Mouse (Mus musculus) forebrain, postnatal 0 days (tissue): ENCODE data around the gene Inka1. TPM values are rescaled to one million over a fixed set of nuclear protein-coding genes. Genes with fewer than 3 reads are reported as not detected.

Experiments
- ATAC-seq: fragments of 200-750 bp; cut with Nextera tagmentation; 2 replicates; pipeline ENCODE4 v1.8.0; 2017; ENCODE audit warnings: mild to moderate bottlenecking, moderate library complexity
- DNase-seq: peaks from one replicate; pipeline ENCODE4 v3.0.0-alpha.2; 2015
- H3K27ac ChIP-seq: fragments of 300-500 bp; sonication (generic); 2 replicates; pipeline ENCODE4 v1.5.1; 2014; ENCODE audit warnings: low read depth, mild to moderate bottlenecking, antibody characterized with exemption, low read length, moderate library complexity, mixed read lengths
- H3K27me3 ChIP-seq: fragments of 300-500 bp; sonication (generic); 2 replicates; pipeline ENCODE4 v1.6.1; 2014; ENCODE audit warnings: mild to moderate bottlenecking, low read length, mixed read lengths; ENCODE audit not compliant: insufficient read depth
- H3K36me3 ChIP-seq: fragments of 300-500 bp; sonication (generic); 2 replicates; pipeline ENCODE4 v1.6.1; 2014; ENCODE audit warnings: mild to moderate bottlenecking, moderate library complexity; ENCODE audit not compliant: insufficient read depth
- H3K4me1 ChIP-seq: fragments of 300-500 bp; sonication (generic); 2 replicates; pipeline ENCODE4 v1.6.1; 2014; ENCODE audit warnings: antibody characterized with exemption; ENCODE audit not compliant: insufficient read depth
- H3K4me2 ChIP-seq: fragments of 300-500 bp; sonication (generic); 2 replicates; pipeline ENCODE4 v1.6.1; 2014; ENCODE audit warnings: low read depth, mild to moderate bottlenecking, moderate library complexity
- H3K4me3 ChIP-seq: fragments of 300-500 bp; sonication (generic); 2 replicates; pipeline ENCODE4 v1.5.1; 2014; ENCODE audit warnings: low read depth, low read length, mixed read lengths
- H3K9ac ChIP-seq: fragments of 300-500 bp; sonication (generic); 2 replicates; pipeline ENCODE4 v1.6.1; 2014; ENCODE audit warnings: mild to moderate bottlenecking
- H3K9me3 ChIP-seq: fragments of 300-500 bp; sonication (generic); 2 replicates; pipeline ENCODE4 v1.6.1; 2016; ENCODE audit warnings: low read length
- CTCF ChIP-seq: sonication (generic); IDR thresholded peaks from 2 replicates; pipeline ENCODE4 v1.5.1; 2016; ENCODE audit warnings: antibody characterized with exemption, control low read depth, low read depth
- WGBS: fragments of 180-500 bp; shearing (Covaris S2); extraction: QIAGEN DNeasy Blood & Tissue Kit; methylation state at CpG from one replicate; pipeline ENCODE4 v1.1.7; 2014; 5-methylcytosine and 5-hydroxymethylcytosine counted together
- polyA plus RNA-seq: library from polyadenylated mRNA; unstranded; fragments of >200 nt; fragmentation: Nextera tagmentation; extraction: Ambion mirVana; gene quantifications from 2 replicates; pipeline ENCODE4 v1.2.1, GENCODE M21; 2015
- total RNA-seq: library from RNA; depleted of rRNA; stranded (reverse); fragments of >200 nt; gene quantifications from 2 replicates; pipeline ENCODE4 v1.2.3, GENCODE M21; 2014

Inka1 gene
- total and polyA plus RNA-seq, 2 experiments from 2014 or later: 6.3 to 20.3 TPM

DNA sequence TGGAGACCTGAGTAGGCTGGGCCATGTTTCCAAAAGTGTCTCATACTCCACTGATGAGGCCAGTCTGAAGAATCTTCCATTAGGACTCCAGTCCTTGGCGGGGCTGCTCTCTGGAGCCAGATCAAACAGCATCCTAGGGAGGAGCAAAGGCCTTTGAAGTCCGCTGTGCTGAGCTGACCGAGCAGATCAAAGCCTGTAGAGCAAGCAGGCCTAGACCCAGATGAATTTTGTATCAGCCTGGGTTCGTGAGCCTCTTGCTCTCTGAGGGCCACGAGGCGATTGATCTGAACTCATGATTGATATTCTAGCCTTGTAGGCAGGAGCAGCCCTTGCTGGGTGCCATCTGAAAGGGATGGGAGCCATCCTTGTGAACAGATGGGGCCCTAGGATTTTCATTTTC is 25.8 kb downstream of the Inka1 start:
- 66% methylated on average over 6 of the region's 6 CpGs for WGBS

DNA sequence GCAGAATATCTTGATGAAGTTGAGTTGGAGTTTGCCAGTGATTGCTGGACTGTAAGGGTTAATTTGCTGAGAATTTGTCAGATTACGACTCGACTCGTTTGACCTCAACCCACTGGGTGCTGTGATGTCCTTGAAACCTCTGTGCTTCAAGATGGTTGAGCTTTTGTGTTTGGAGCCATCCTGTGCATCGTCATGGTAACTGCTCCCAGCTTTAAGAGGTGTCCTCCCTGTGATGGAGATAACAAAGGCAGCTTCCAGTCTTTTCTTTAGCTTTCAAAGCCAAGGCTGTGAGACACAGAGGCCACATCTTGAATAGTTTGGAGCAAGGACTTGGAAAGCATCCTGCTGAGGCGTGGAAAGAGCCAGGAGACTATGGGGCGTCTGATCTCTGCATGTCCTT is 28.5 kb downstream of the Inka1 start:
- H3K4me1 ChIP-seq: peaks cover 17% of the 10 kb centered on the region
- no peak overlapping the region for H3K9ac ChIP-seq
- no peaks in the 10 kb centered on the region for H3K27me3 ChIP-seq
- ATAC-seq (no peak), DNase-seq (no peak)
- no peak overlapping the region for H3K27ac ChIP-seq
- no peak for TF ChIP-seq CTCF
- H3K4me2 ChIP-seq: no peak overlapping the region
- WGBS: 37% methylated on average over 6 of the region's 6 CpGs
- no peaks in the 10 kb centered on the region for H3K9me3 ChIP-seq
- H3K4me3 ChIP-seq: no peak overlapping the region
- H3K36me3 ChIP-seq: peaks cover 10% of the 10 kb centered on the region

More for the DNA sequence above, 25.8 kb downstream of the Inka1 start:
- Histone ChIP-seq H3K9me3 (no peaks in the 10 kb centered on the region), H3K27ac (0 out of 2 replicates have a peak overlapping the region, but pooled peaks have one; percentile 84), H3K9ac (no peak overlapping the region), H3K4me3 (no peak overlapping the region), H3K4me2 (no peak overlapping the region), H3K36me3 (peaks cover 13% of the 10 kb centered on the region), H3K4me1 (peaks cover 17% of the 10 kb centered on the region), H3K27me3 (no peaks in the 10 kb centered on the region)
- DNase-seq (no peak), ATAC-seq (no peak)
- no peak for TF ChIP-seq CTCF

DNA sequence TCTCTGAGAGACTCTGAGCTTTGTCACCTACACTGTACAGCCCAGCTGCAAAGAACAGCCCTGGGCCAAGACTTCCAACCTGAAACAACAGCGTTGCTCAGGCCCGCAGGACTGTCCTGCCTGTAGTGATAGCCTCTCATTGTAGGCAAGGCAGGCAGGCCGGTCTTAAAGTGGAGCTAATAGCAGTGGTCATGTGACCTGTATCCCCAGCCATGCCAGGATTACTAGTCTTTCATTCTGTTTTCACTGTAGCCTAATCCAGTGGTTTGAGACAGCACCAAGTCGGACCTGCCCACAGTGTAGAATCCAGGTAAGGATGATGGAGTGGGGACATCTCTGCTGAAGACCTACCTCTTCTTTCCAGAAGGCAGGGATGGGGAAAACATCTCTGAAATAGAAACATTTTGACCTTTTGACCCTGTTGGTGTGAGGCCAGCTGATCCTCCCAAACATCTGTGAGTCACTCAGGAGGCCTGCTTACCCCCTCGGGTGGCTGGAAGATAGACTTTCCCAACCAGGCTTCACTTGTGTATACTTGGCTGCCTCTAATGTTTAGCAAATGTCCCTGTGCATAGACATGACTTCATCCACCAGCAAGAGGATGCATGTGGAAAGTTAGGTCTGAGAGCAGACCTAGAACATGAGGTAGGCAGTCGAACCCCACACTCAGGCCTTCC is 29.9 kb downstream of the Inka1 start:
- WGBS: 89% methylated on average over 6 of the region's 6 CpGs
- no peak for TF ChIP-seq CTCF
- H3K27ac ChIP-seq: no peak overlapping the region

DNA sequence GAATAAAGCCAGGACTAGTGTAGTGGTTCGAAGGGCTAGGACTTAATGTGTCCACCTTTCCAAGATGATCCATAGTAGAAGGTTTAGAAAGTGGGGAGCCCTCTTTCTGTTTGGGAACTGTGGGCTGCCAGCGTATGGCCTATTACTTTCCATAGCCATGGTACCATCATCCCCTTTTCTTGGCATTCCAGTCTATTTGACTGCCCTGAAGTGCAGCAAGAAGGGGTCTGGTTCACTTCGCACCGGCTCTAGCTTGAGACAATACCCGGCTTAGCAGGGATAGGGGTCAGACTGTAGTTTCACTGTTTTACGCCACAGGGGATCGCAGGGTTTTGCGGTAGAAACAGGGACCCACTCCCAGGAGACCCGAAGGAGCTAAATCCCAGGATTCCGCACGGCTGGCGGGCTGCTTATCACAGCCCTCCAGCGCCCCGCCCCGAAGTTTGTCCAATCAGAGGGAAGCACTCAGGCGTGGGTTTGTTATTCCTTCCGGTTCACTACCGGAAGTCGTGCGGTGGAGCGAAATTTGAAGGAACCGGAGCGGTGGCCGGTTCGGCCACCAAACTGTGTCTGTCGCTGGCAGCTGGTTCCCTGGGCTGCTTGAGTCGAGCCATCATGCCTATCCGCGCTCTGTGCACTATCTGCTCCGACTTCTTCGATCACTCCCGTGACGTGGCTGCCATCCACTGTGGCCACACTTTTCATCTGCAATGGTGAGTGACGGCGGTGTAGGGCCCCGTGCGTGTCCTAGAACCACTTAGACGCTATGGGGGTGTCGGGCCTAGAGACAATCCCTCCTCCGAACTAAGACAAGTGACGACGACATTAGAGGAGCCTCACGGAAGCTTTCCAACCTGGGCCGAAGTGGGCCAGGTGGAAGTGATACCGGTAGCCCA is 35.0 kb downstream of the Inka1 start:
- no peaks in the 10 kb centered on the region for H3K27me3 ChIP-seq
- peak overlapping the region; percentile 78 for H3K27ac ChIP-seq
- H3K4me3 ChIP-seq: peak overlapping the region; percentile 54
- no peak for TF ChIP-seq CTCF
- peak; percentile 95 for DNase-seq
- 14% methylated on average over 45 of the region's 45 CpGs for WGBS
- H3K4me2 ChIP-seq: peak overlapping the region; percentile 79
- peak overlapping the region; percentile 60 for H3K9ac ChIP-seq
- no peaks in the 10 kb centered on the region for H3K4me1 ChIP-seq
- peak; percentile 100 for ATAC-seq
- peaks cover 25% of the 10 kb centered on the region for H3K36me3 ChIP-seq
- no peaks in the 10 kb centered on the region for H3K9me3 ChIP-seq

More for the DNA sequence above, 29.9 kb downstream of the Inka1 start:
- ATAC-seq: no peak
- no peaks in the 10 kb centered on the region for H3K9me3 ChIP-seq
- no peak overlapping the region for H3K9ac ChIP-seq
- no peak overlapping the region for H3K4me3 ChIP-seq
- H3K36me3 ChIP-seq: peaks cover 10% of the 10 kb centered on the region
- no peaks in the 10 kb centered on the region for H3K27me3 ChIP-seq
- 0 out of 2 replicates have a peak, but pooled peaks cover 4% of the 10 kb centered on the region for H3K4me1 ChIP-seq
- no peak for DNase-seq
- no peak overlapping the region for H3K4me2 ChIP-seq

DNA sequence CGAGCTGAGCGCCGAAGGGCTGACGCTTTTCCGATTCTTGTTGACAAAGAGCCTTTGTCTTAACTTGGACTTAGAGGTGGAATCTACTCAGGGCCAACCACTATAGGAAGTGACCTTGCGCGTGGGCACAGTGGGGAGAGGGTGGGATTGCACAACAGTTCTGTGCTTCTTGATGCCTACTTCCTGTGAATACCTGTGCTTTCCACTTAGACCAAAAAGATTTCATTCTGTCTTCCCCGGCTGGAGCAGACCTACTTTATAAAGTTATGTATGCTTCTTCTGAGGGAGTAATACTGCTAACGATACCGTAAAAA is 35.8 kb downstream of the Inka1 start, which contains the start of gene Traip:
Traip (plus strand) TSS at position 215 of the 314 bp plus-strand sequence.
- H3K36me3 ChIP-seq: peaks cover 25% of the 10 kb centered on the region
- 85% methylated on average over 10 of the region's 10 CpGs for WGBS
- peak within 1 kb of the TSS; percentile 60 for H3K9ac ChIP-seq
- DNase-seq (no peak), ATAC-seq (no peak)
- no peaks in the 10 kb centered on the region for H3K4me1 ChIP-seq
- no peaks in the 10 kb centered on the region for H3K27me3 ChIP-seq
- peak within 1 kb of the TSS; percentile 79 for H3K4me2 ChIP-seq
- no peak for TF ChIP-seq CTCF
- peak within 1 kb of the TSS; percentile 78 for H3K27ac ChIP-seq
- H3K9me3 ChIP-seq: no peaks in the 10 kb centered on the region
- H3K4me3 ChIP-seq: peak within 1 kb of the TSS; percentile 54

DNA sequence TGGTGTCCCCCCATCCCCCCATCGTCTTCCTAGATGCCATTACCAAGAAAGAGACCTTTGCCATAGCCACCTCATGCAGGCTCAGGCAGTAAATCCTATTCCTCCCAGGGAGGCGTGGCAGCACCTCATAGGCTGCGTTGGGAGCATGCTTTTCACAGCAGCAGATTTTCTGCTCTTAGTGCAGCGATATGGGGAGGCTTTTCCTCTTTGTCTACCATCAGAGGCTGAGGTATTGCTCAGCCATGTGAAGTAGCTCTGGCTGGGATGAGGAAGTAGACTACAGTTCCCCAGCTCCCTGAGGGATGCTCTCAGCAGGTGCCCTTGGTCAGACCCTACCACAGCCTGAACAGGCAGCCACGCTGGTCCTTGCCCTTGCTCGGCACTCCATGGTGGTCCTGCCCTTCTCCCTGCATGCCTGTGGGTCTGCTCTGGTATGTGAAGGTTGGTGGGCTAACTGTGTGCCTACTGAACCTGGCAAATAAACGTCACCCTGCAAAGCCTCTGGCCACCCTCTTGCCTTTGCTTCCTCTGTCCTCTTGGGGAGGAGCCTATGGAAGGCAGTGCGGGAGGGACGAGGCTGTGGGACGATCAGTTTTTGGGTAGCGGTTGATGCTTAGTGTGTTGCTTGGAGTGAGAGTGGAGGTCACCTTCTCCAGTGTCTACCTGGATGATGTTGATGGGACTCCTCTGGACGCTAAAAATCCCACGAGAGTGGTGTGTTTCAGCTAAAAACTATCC is 36.3 kb downstream of the Inka1 start:
- Histone ChIP-seq H3K36me3 (peaks cover 25% of the 10 kb centered on the region), H3K4me1 (no peaks in the 10 kb centered on the region), H3K4me2 (no peak overlapping the region), H3K4me3 (no peak overlapping the region), H3K9me3 (no peaks in the 10 kb centered on the region), H3K27ac (no peak overlapping the region), H3K27me3 (no peaks in the 10 kb centered on the region), H3K9ac (no peak overlapping the region)
- DNase-seq: no peak
- WGBS: 82% methylated on average over 13 of the region's 13 CpGs
- ATAC-seq: no peak
- TF ChIP-seq CTCF: no peak
